ENCODE assay signal across 10 mouse cellular contexts in the genomic region with DNA sequence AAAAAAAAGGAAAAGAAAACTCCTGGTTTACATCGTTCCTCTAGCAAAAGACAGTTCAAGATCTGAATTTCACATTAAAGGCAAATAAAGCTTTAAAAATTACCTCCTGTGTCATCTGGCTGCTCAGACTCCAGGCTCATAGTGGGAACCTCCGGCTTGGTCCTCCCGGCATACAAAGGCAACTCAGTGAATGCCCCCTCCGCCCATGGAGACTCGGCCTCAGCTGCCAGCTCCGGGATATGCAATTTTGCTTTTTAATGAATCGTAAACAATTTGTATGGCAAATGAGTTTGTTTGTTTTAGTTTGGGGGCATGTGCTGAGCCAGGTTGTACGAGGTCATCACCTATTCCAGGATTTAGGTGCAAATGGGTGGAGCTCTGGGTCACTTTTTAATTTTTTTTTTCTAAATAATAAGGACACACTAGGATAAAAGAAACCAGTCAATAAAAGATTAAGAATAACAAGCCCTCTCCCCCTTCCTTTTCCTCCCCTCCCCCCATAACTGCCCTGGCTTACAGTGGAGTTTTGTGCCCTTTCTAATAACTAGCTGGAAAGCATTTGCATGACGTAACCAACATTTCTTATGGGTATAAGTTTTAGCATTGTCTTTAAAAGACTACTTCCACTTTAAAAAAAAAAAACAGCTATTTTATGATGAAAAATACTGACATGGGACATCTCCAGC.
DNase-seq lines count a peak whose midpoint lies in the region; ATAC-seq lines count a peak whose summit lies in the region.
"Had no signal": no experiment of that assay in that cellular context is flagged by ENCODE, and none has a peak within 500 bp of the region (broad histone marks: within the 10 kb centered on the region; RNA-seq: fewer than 3 reads in every experiment).

No protein-coding gene starts in this region.

- no peaks in the 10 kb centered on the region for H3K9me3 ChIP-seq in embryonic facial prominence, embryonic 11.5 days (replicated peaks; ENCODE audit: control insufficient read depth, low read length)
- no peaks in the 10 kb centered on the region for H3K9me3 ChIP-seq in hindbrain, embryonic 12.5 days (replicated peaks)
- H3K9me3 ChIP-seq in midbrain, embryonic 13.5 days = no peaks in the 10 kb centered on the region
- no peaks in the 10 kb centered on the region for H3K9me3 ChIP-seq in heart, embryonic 11.5 days (replicated peaks; ENCODE audit: control insufficient read depth, low read length)

- H3K9ac ChIP-seq in embryonic facial prominence, embryonic 11.5 days (replicated peaks; ENCODE audit: low read length) = peak overlapping the region; percentile 59
- peak overlapping the region; percentile 55 for H3K9ac ChIP-seq in hindbrain, embryonic 12.5 days
- peak overlapping the region; percentile 53 for H3K9ac ChIP-seq in midbrain, embryonic 13.5 days (replicated peaks)
- no peak overlapping the region for H3K9ac ChIP-seq in heart, embryonic 11.5 days (ENCODE audit: low read depth, low read length)

- WGBS in embryonic facial prominence, embryonic 11.5 days = 34% methylated on average over 9 of the region's 9 CpGs
- WGBS in hindbrain, embryonic 12.5 days = 33% methylated on average over 9 of the region's 9 CpGs
- WGBS in midbrain, embryonic 13.5 days = 29% methylated on average over 9 of the region's 9 CpGs
- WGBS in heart, embryonic 11.5 days (ENCODE audit: insufficient replicate concordance) = 78% methylated on average over 9 of the region's 9 CpGs

- H3K27me3 ChIP-seq in embryonic facial prominence, embryonic 11.5 days (ENCODE audit: control insufficient read depth, insufficient read depth, low read length) = no peaks in the 10 kb centered on the region
- H3K27me3 ChIP-seq in hindbrain, embryonic 12.5 days = no peaks in the 10 kb centered on the region
- peaks cover 6% of the 10 kb centered on the region; the same call in 1 of the 2 replicates for H3K27me3 ChIP-seq in midbrain, embryonic 13.5 days
- H3K27me3 ChIP-seq in heart, embryonic 11.5 days (ENCODE audit: control insufficient read depth, insufficient read depth, low read length) = no peaks in the 10 kb centered on the region

- peak overlapping the region; percentile 33 for H3K4me2 ChIP-seq in embryonic facial prominence, embryonic 11.5 days (ENCODE audit: low read depth, low read length)
- H3K4me2 ChIP-seq in hindbrain, embryonic 12.5 days (replicated peaks) = peak overlapping the region; percentile 41
- H3K4me2 ChIP-seq in midbrain, embryonic 13.5 days (replicated peaks) = peak overlapping the region; percentile 42
- H3K4me2 ChIP-seq in heart, embryonic 11.5 days = no peak overlapping the region

- peak overlapping the region; percentile 34 for H3K4me3 ChIP-seq in embryonic facial prominence, embryonic 11.5 days (ENCODE audit: low read depth, low read length)
- H3K4me3 ChIP-seq in hindbrain, embryonic 12.5 days = peak overlapping the region; percentile 31
- H3K4me3 ChIP-seq in midbrain, embryonic 13.5 days (replicated peaks) = peak overlapping the region; percentile 34
- no peak overlapping the region for H3K4me3 ChIP-seq in heart, embryonic 11.5 days (ENCODE audit: low read depth, low read length)

- no peak overlapping the region for H3K27ac ChIP-seq in embryonic facial prominence, embryonic 11.5 days (replicated peaks; ENCODE audit: low read depth, low read length)
- peak overlapping the region; percentile 85 for H3K27ac ChIP-seq in hindbrain, embryonic 12.5 days
- peak overlapping the region; percentile 44 for H3K27ac ChIP-seq in midbrain, embryonic 13.5 days
- no peak overlapping the region for H3K27ac ChIP-seq in heart, embryonic 11.5 days (ENCODE audit: low read depth, low read length)
- H3K27ac ChIP-seq: macrophage had no signal

- DNase-seq in cerebellum, postnatal 14 days = peak; percentile 60 to 68
- DNase-seq in cerebellum, adult 11-12 months = no peak
- DNase-seq in embryonic facial prominence, embryonic 11.5 days (ENCODE audit: low spot score) = peak; percentile 49
- no peak for DNase-seq in MN1 (ENCODE audit: low spot score)
- DNase-seq in heart, postnatal 25 days (ENCODE audit: low spot score) = no peak
- DNase-seq: kidney, adult 8-10 months had no signal

- intact Hi-C loops in heart, postnatal 25 days (cut with DNase I) = no loop called here

- no peaks in the 10 kb centered on the region; the same call in 1 of the 2 replicates for H3K4me1 ChIP-seq in embryonic facial prominence, embryonic 11.5 days (ENCODE audit: control insufficient read depth, insufficient read depth, low read length)
- H3K4me1 ChIP-seq in hindbrain, embryonic 12.5 days = peaks cover 19% of the 10 kb centered on the region
- peaks cover 30% of the 10 kb centered on the region for H3K4me1 ChIP-seq in midbrain, embryonic 13.5 days (replicated peaks)
- H3K4me1 ChIP-seq in heart, embryonic 11.5 days (ENCODE audit: control insufficient read depth, insufficient read depth, low read length) = no peaks in the 10 kb centered on the region

- no peaks in the 10 kb centered on the region for H3K36me3 ChIP-seq in embryonic facial prominence, embryonic 11.5 days (replicated peaks; ENCODE audit: control insufficient read depth, insufficient read depth, low read depth, low read length)
- H3K36me3 ChIP-seq in hindbrain, embryonic 12.5 days = no peaks in the 10 kb centered on the region
- no peaks in the 10 kb centered on the region for H3K36me3 ChIP-seq in midbrain, embryonic 13.5 days
- H3K36me3 ChIP-seq in heart, embryonic 11.5 days (ENCODE audit: control insufficient read depth, insufficient read depth, low read length) = no peaks in the 10 kb centered on the region

- ATAC-seq in embryonic facial prominence, embryonic 11.5 days (replicated peaks; ENCODE audit: insufficient number of reproducible peaks, low FRiP score, low TSS enrichment, low read depth) = no peak
- peak; percentile 66; the same call in 1 of the 2 replicates for ATAC-seq in hindbrain, embryonic 12.5 days (ENCODE audit: low FRiP score)
- no peak for ATAC-seq in midbrain, embryonic 13.5 days
- no peak for ATAC-seq in heart, embryonic 11.5 days (replicated peaks; ENCODE audit: insufficient number of reproducible peaks, low FRiP score, low TSS enrichment)

Comparison
In these comparisons a context has a peak if more than half of its experiments do, and no peak if none do; other contexts are left out.
1. DNase-seq: peak in cerebellum, postnatal 14 days (2 of 2) and embryonic facial prominence, embryonic 11.5 days (single experiment); none in cerebellum, adult 11-12 months (single experiment), MN1 (single experiment) and heart, postnatal 25 days (single experiment).
2. H3K27ac ChIP-seq: peak in hindbrain, embryonic 12.5 days (single experiment) and midbrain, embryonic 13.5 days (single experiment); none in embryonic facial prominence, embryonic 11.5 days (single experiment) and heart, embryonic 11.5 days (single experiment).